Mouse (Mus musculus): ENCODE data around the gene Arhgef10l.

GRCm38 (mm10) chr4:140674345-140674926, 8.6 kb upstream of the Arhgef10l start:
- TF ChIP-seq CTCF (IDR thresholded peaks at IDR 0.05; ENCODE audit: control insufficient read depth, insufficient read depth, insufficient replicate concordance, low read depth, low read length) = peak; percentile 92
- no peak for TF ChIP-seq POLR2A (IDR thresholded peaks at IDR 0.05; ENCODE audit: control insufficient read depth, low read depth, low read length)
